Comparison of ENCODE assay signal across 26 mouse cellular contexts in the genomic region with DNA sequence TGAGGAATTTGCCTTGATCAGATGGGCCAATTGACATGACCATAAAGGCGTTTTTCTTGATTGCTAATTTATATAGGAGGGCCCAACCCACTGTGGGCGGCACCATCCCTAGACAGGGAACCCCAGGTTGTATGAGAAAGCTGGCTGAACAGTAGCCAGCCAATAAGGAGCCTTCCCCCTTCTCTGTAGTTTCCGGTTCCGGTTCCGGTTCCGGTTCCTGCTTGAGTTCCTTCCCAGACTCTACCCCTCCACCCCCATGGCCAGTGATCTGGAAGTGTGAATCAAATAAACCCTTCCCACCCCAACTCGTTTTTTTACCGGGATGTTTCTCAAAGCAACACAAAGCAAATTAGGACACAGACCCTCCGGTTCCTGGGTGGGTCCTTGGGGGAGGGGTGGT. TPM values are rescaled to one million over a fixed set of nuclear protein-coding genes. Genes with fewer than 3 reads are reported as not detected.
"Had no signal": no experiment of that assay in that cellular context is flagged by ENCODE, and none has a peak within 500 bp of the region (broad histone marks: within the 10 kb centered on the region; RNA-seq: fewer than 3 reads in every experiment).

No protein-coding gene starts in this region.

- H3K36me3 ChIP-seq: heart, embryonic 12.5 days; hindbrain, embryonic 13.5 days; hindbrain, embryonic 15.5 days; kidney, embryonic 15.5 days; limb, embryonic 13.5 days; limb, embryonic 15.5 days; liver, embryonic 12.5 days had no signal

- H3K27ac ChIP-seq: heart, adult 2 months; hindbrain, embryonic 13.5 days; hindbrain, embryonic 15.5 days; hindbrain, postnatal 0 days; kidney, embryonic 15.5 days; kidney, postnatal 0 days; limb, embryonic 13.5 days; limb, embryonic 15.5 days; liver, embryonic 12.5 days had no signal

- H3K9ac ChIP-seq: heart, embryonic 12.5 days; hindbrain, embryonic 13.5 days; hindbrain, embryonic 15.5 days; kidney, embryonic 15.5 days; limb, embryonic 13.5 days; limb, embryonic 15.5 days; liver, embryonic 12.5 days had no signal

- DNase-seq: gastrocnemius, postnatal 14 days; gastrocnemius, postnatal 36 days; heart, adult 2 months; heart, postnatal 10 days; heart, postnatal 36 days; kidney, adult 11 months; kidney, adult 2 months; kidney, adult 9 months; kidney, postnatal 14 days; kidney, postnatal 36 days; layer of hippocampus, adult 9-11 months; layer of hippocampus, postnatal 36 days; left cerebral cortex, postnatal 4 days had no signal

- H3K4me3 ChIP-seq: heart, adult 2 months; heart, embryonic 12.5 days; hindbrain, embryonic 13.5 days; hindbrain, embryonic 15.5 days; kidney, embryonic 15.5 days; limb, embryonic 13.5 days; limb, embryonic 15.5 days; liver, embryonic 12.5 days had no signal

- ATAC-seq: hindbrain, postnatal 0 days; intestine, embryonic 16.5 days; liver, embryonic 12.5 days had no signal

- H3K9me3 ChIP-seq: heart, embryonic 12.5 days; hindbrain, embryonic 13.5 days; hindbrain, embryonic 15.5 days; kidney, embryonic 15.5 days; limb, embryonic 13.5 days; limb, embryonic 15.5 days; liver, embryonic 12.5 days had no signal

- H3K4me2 ChIP-seq: hindbrain, embryonic 13.5 days; hindbrain, embryonic 15.5 days; kidney, embryonic 15.5 days; limb, embryonic 13.5 days; limb, embryonic 15.5 days; liver, embryonic 12.5 days had no signal

RNA-seq across cellular contexts. Expression of a gene that starts 3.2 kb away (rescaled TPM):
- polyA plus RNA-seq: heart, embryonic 12.5 days; heart, embryonic 14.5 days; hindbrain, embryonic 13.5 days; limb, embryonic 11.5 days; limb, embryonic 13.5 days; liver, adult 2 months; liver, embryonic 12.5 days had no signal

RNA-seq across cellular contexts. Expression of a gene that starts 19.7 kb away (rescaled TPM):
- polyA plus RNA-seq: heart, adult 2 months; heart, embryonic 12.5 days; heart, embryonic 14.5 days; hindbrain, embryonic 13.5 days; kidney, adult 2 months; kidney, embryonic 15.5 days; kidney, postnatal 0 days; liver, adult 2 months; liver, embryonic 12.5 days had no signal

RNA-seq across cellular contexts. Expression of a gene that starts 33.9 kb away (rescaled TPM):
- polyA plus RNA-seq: limb, embryonic 11.5 days had no signal

RNA-seq across cellular contexts. Expression of a gene that starts 57.2 kb away (rescaled TPM):
- polyA plus RNA-seq: liver, adult 2 months had no signal
